Mouse (Mus musculus) colon, adult 2 months (tissue): Measurements from ENCODE around the gene Lipk. TPM values are rescaled to one million over a fixed set of nuclear protein-coding genes. Genes with fewer than 3 reads are reported as not detected.

ENCODE experiments used
- polyA plus RNA-seq: library from polyadenylated mRNA; depleted of rRNA; stranded (reverse); fragments of >200 nt; gene quantifications from 2 replicates; pipeline ENCODE4 v1.2.3, GENCODE M21; 2012; rRNA removed

The Lipk gene
- 0.09 TPM in 1 of 2 replicates, not detected in the other for polyA plus RNA-seq

DNA sequence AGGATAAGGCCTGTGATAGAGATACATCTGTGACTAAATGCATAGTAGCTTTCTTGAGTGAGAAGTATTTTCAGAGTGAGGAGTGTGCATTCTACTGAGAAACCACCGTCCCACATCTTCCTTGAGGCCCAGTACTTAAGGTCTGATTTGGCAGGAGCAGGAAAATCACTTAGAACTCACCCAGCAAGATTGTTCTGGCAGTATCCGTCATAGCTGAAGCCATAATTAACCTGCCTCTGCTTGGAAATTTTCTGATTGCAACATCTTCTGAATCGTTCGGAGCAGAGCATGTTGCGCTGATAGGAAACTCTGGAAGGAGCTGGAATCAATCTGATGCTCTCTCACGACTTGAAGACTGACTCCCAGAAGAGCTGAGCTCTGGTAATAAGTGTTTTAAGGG lies at the start of gene Lipk:
Gene Lipk, plus strand, starts transcription at position 289 of the 400 bp plus-strand sequence.

DNA sequence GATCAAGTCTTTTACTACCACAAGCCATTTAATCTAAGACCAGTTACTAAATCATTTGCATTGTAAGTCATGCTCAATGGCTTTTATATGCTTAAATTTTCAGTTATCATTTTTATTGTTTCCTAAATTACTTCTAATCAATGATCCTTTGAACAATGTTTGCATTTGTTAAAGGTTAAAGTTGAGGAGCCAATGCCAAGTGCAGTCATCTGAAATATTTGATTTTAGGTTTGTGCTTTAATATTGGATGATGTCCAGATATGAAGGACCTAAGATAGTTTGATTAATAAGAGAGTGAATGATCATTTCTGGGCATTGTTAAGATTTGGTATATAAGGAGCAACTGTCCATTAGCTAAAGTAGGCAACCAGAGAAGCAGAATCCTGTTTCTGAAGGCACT lies 47.2 kb upstream of the Lipk start, which contains the start of gene Lipf:
Gene Lipf, plus strand, starts transcription at position 301 of the 400 bp plus-strand sequence.

DNA sequence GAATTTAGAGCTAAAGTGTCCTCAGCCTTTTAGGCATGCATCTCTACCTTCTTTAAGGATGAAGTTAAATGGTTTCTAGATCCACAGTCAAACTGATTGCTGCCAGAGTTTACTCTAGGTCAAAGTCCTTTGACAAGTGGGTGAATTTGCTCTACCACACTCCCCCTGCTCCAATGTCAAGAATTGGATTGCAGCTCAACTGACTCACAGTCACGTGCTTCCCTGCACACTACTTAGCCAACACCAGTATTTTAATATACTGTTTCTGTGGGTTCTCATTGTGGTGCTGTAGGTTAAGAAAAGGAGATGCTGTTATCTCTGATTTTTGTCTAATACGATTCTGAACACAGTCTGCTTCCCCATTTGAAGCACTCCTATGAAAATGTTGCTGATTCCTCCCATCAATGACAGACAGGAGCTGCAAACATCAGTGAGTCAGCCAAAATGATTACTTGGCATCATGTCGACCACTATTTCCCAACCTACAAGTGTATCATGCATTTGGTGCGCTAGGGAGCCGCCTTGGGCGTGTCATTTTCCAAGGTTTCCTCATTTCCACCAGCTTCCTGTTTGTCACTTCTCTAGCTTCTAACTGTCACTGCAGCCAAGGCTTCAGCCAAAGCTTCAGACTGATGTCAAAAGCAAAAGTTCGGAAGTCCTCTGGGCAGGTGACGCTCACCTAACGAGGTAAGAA lies 58.8 kb downstream of the Lipk start, which contains the start of gene Lipn:
Gene Lipn, plus strand, starts transcription at position 580 of the 694 bp plus-strand sequence.

Other genes with a start within 250 kb of the Lipk start
- 4.5 and 5.1 TPM in 2 replicates for gene Lipo3, start 246.3 kb upstream of the Lipk start, polyA plus RNA-seq
- gene Lipo1, start 220.8 kb upstream of the Lipk start, polyA plus RNA-seq = not detected in 2 replicates
- not detected in 2 replicates for gene Lipf, start 47.1 kb upstream of the Lipk start, polyA plus RNA-seq
- not detected in 2 replicates for gene Lipn, start 59.1 kb downstream of the Lipk start, polyA plus RNA-seq
- gene Lipm, start 92.6 kb downstream of the Lipk start, polyA plus RNA-seq = not detected in 2 replicates
- gene Ankrd22, start 157.8 kb downstream of the Lipk start, polyA plus RNA-seq = 1.1 and 1.7 TPM in 2 replicates
- 7.3 and 7.7 TPM in 2 replicates for gene Stambpl1, start 183.9 kb downstream of the Lipk start, polyA plus RNA-seq
- gene Acta2, start 247.3 kb downstream of the Lipk start, polyA plus RNA-seq = 1,765 and 1,858 TPM in 2 replicates